Mouse (Mus musculus) layer of hippocampus, adult 8-10 months (tissue): Measurements from ENCODE around the gene 6430628N08Rik. TPM values are rescaled to one million over a fixed set of nuclear protein-coding genes. Genes with fewer than 3 reads are reported as not detected.

Experiments used
- DNase-seq, 2 experiments: peaks; one replicate each; pipeline ENCODE4 v3.0.0; 2022; ENCODE audit warnings: low spot score in 2 of 2
- total RNA-seq, 4 experiments: library from RNA; stranded (reverse); gene quantifications; 2 replicates each; pipeline ENCODE4 v1.2.4; 2022

6430628N08Rik gene
- total RNA-seq, 4 experiments from 2014 or later = 0.20 to 0.28 TPM; not detected in 2

DNA sequence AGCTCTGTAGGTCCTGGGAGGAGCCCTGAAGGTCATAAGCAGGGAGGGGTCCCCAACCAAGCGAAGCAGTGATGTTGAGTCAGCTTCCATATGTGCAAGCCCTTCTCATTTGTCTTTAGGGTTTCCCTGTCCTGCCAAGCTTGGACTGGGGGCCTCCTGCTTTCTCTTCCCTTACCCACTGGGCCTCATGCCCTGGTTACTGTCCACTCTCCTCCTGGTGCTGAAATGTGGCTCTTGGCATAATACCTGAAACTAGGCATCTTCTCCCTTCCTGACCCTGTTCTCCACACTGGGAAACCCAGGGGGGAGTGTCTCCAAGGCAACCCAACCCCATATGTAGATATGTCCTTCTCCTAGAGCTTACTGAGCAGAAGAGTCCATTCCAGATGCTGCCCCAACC, 3.6 kb upstream of the 6430628N08Rik start:
- no peak for DNase-seq

GRCm38 (mm10) chr4:115890066-115890465, 399 bp upstream of the 6430628N08Rik start:
- no peak for DNase-seq

GRCm38 (mm10) chr4:115894281-115894680, 3.8 kb downstream of the 6430628N08Rik start:
- DNase-seq = no peak

DNA sequence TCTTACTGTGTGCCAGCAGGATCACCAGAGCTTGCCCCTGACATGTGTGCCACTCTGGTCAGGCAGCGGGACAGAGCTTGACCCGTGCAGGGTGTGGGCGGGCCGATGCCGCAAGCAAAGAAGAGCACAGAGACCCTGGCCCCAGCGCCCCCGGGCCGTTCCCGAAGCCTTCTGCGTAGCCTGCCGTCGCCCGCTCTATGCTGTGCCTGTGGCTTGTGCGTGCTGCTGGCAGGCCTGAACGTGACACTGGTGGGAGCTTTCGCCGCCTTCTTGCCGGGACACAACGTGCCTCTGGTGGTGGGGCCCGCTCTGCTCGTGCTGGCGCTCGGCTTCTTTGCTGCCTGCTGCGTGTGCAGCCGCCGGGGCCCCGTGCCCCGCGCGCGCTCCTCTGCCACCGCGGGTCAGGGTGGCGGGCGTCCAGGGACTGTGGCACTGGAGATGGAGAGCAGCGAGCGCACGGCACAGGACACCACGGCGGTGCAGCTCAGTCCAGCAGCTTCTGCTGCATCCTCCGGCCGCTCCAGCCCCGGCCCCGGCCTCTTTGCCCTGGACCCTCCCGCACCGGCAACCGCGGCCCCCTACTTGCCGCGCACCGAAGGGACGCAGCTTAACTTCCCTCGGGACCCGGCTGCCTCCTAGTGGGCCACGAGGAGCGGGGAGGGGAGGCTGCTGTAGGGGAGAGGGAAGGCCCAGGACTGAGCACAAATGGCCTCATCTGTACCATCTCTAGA, 7.6 kb downstream of the 6430628N08Rik start:
- DNase-seq = no peak

DNA sequence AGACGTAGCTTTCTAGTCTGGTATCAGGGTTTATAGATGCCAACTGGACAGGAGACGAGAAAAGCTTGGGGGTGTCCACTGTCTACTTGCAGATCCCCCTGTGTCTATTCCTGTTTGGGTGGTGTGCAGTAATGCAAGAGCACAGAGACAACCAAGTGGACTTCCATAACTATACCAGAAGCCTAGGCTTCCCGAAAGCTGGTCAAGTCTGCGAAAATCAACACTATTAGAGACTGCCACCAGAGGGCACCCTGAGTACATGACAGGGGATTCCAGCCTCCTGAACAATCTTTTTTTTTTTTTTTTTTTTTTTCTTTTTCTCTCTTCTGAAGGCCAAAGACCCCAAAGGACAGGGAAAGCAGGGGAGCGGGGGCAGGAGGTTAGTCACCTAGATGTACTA, 12.4 kb downstream of the 6430628N08Rik start:
- DNase-seq = peak; percentile 58 to 85

GRCm38 (mm10) chr4:115904375-115904774, 13.9 kb downstream of the 6430628N08Rik start:
- DNase-seq = no peak

- DNase-seq = no peak
Observed at GRCm38 (mm10) chr4:115905701-115906100, 15.2 kb downstream of the 6430628N08Rik start.

DNA sequence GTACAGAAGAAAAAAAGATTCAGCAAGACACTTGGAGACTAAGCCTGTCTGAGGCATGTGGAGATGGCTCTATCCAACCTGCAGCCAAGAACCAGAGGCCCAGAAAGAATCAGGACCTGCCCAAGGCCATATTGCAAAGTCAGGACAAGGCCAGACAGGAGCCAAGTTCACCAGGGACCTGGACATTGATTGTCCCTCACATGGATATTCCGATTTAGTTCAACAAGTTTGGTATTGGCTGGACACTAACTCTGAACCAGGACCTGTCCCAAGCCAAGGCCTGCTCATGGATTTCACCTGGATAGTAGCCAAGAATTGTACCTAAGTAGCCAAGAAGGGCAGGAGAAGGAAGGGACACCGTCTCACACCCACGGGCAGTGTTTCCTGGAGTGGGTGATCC, 16.3 kb downstream of the 6430628N08Rik start:
- no peak for DNase-seq

DNA sequence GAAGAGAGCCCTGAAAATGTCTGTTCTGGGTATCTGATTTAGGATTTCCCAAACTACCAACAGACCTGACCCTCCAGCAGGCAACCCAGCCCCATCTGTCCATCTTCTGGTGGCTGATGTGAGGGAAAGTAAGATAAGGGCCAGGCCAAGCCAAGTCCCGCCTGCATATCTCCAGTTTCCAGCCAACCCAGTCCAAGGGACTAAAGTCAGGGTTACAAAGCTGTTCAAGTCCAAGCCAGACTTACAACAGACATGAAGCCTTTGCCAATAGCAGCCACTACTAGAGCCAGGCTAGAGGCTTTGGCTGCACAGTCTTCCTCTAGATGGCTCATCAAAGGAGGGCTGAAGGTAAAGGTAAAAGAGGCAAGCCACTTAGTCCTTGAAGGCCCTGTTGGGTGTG, 17.5 kb downstream of the 6430628N08Rik start:
- no peak for DNase-seq

- no peak for DNase-seq
Observed at GRCm38 (mm10) chr4:115908641-115909040, 18.2 kb downstream of the 6430628N08Rik start.

- no peak for DNase-seq
Observed at GRCm38 (mm10) chr4:115911586-115911985, 21.1 kb downstream of the 6430628N08Rik start.

GRCm38 (mm10) chr4:115919911-115920310, 29.4 kb downstream of the 6430628N08Rik start:
- no peak for DNase-seq

- no peak for DNase-seq
Observed at GRCm38 (mm10) chr4:115922688-115923087, 32.2 kb downstream of the 6430628N08Rik start.

- DNase-seq = no peak
Observed at GRCm38 (mm10) chr4:115923262-115923880, 32.9 kb downstream of the 6430628N08Rik start.

DNA sequence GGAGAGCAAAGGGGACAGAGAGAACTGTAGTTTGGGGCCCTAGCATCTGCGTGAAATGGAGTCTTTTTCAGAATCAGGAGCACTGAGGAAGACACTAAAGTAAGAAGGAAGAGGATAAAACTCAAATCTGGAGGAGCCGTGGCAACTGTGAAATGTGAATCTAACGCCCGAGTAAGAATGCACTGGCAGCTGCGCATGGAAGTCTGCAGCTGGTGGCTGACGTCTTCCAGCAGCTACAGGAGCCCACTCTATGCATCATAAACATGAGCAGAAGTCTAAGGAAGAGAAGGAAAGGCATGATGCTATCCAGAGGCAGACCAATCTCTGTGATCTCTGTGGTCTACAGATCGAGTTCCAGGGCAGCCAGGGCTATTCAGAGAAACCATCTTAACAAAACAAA, 37.2 kb downstream of the 6430628N08Rik start:
- no peak for DNase-seq

- DNase-seq = no peak
Observed at GRCm38 (mm10) chr4:115931556-115932088, 41.2 kb downstream of the 6430628N08Rik start.

DNA sequence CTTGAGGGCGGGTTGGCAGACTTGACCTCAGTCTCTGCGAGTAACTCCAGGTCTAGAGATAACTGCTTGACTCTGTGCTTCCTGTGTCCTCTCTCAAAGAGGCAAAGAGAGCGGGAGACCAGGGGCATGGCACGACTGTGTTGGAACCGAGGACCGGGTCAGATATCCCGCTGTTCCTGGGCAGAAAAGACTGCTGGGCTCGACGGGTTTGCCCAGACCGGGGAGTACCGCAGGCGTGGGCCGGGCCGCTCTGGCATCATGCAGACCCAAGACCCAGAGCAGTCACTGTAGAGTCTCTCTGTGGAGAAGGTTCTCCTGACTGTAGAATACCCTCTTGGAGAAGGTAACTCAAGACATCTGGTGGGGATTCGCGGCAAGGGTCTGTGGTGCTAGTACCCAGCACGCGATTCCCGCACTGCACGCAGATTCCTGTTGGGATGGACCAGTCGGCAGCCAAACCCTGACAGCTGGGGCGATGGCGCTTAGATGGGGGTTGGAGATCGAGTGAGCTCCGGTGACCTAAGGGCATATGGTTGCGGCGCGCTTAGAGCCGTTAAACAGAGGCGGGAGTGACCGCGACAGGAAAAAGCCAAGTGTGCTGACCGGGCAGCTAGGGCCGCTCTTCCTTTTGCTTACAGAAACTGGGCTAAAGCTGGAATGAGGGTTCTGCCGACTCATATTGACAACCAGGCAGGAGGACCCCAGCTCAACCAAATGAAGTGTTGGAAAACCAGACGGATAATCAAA, 45.5 kb downstream of the 6430628N08Rik start:
- no peak for DNase-seq

- no peak for DNase-seq
Observed at GRCm38 (mm10) chr4:115936646-115937045, 46.2 kb downstream of the 6430628N08Rik start.

DNA sequence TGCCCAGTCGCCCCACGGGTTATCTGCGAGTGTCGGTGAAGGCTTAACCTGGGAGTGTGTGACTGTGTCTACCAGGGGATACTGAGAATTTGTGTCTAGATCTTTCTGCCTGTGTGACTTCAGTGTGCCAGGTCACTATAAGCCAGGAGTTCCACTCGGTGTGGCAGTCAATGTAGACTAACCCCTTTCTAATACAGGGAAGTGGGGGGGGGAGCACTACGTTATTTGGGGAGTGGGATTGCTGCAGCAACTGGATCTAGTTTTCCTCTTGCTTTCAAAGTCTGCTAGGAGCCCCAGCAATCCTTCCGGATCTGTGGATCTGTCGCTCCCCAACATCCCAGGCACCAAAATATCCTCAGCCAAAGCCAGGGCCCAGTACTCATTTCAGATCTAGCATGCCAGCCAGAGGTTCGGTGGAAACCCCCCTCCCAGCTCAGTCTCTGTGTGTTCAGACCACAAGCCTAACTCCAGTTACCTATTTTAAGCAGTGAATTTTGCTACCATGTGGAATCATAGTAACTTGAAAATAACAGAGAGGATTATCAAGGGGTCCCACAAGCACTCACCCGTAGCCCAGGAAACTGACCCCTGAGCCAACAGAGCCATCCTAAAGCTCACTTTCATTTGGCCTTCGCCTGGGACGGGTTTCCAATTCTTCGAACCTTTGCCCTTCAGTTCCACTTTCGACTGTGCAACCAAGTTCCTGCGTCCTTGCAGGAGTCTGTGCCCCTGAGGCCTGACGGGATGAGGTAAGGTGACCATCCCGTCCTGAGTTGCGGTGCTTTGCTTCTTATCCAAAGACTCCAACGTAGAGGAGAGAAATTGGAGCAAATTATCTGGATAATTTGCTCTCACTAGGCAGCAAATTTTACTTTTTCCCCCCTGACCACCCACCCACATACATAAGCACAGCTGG, 46.9 kb downstream of the 6430628N08Rik start:
- no peak for DNase-seq

- DNase-seq = peak in 1 of 2 experiments; percentile 21
Observed at GRCm38 (mm10) chr4:115938276-115939160, 48.1 kb downstream of the 6430628N08Rik start.
